Mouse (Mus musculus): ENCODE results near the gene Slc25a39. TPM values are rescaled to one million over a fixed set of nuclear protein-coding genes. Genes with fewer than 3 reads are reported as not detected.

The Slc25a39 gene
- polyA plus RNA-seq, 1 experiment from 2014 or later, result 214 TPM

- H3K4me1 ChIP-seq (ENCODE audit: insufficient read depth, low read depth, low read length), result peaks cover 12% of the 10 kb centered on the region; the same call in 1 of the 2 replicates
- TF ChIP-seq EP300 (IDR thresholded peaks at IDR 0.05), result no peak
- TF ChIP-seq CTCF (IDR thresholded peaks at IDR 0.05), result no peak
- no peak overlapping the region for H3K4me3 ChIP-seq (ENCODE audit: low read depth, low read length)
- no peak for DNase-seq (ENCODE audit: low spot score)
- ATAC-seq, result no peak
- H3K27ac ChIP-seq (ENCODE audit: low read length), result no peak overlapping the region
- no peaks in the 10 kb centered on the region for H3K9me3 ChIP-seq (ENCODE audit: low read length)
- no peaks in the 10 kb centered on the region for H3K27me3 ChIP-seq (replicated peaks; ENCODE audit: insufficient read depth, low read length)
- H3K36me3 ChIP-seq (ENCODE audit: insufficient read depth, low read length), result peaks cover 15% of the 10 kb centered on the region; the same call in 1 of the 2 replicates
- WGBS, result 88% methylated on average over 7 of the region's 7 CpGs
- H3K4me2 ChIP-seq (replicated peaks; ENCODE audit: low read depth, low read length), result no peak overlapping the region
- no peak overlapping the region for H3K9ac ChIP-seq (replicated peaks; ENCODE audit: low read depth)
Observed at GRCm38 (mm10) chr11:102433866-102434265, 26.1 kb upstream of the Slc25a39 start.

- H3K4me2 ChIP-seq (replicated peaks; ENCODE audit: low read depth, low read length), result no peak overlapping the region
- ATAC-seq (no peak), DNase-seq (ENCODE audit: low spot score) (no peak)
- H3K9me3 ChIP-seq (ENCODE audit: low read length), result no peaks in the 10 kb centered on the region
- H3K36me3 ChIP-seq (ENCODE audit: insufficient read depth, low read length), result peaks cover 15% of the 10 kb centered on the region; the same call in 1 of the 2 replicates
- WGBS, result 84% methylated on average over 6 of the region's 6 CpGs
- H3K4me1 ChIP-seq (ENCODE audit: insufficient read depth, low read depth, low read length), result peaks cover 12% of the 10 kb centered on the region; the same call in 1 of the 2 replicates
- no peaks in the 10 kb centered on the region for H3K27me3 ChIP-seq (replicated peaks; ENCODE audit: insufficient read depth, low read length)
- H3K4me3 ChIP-seq (ENCODE audit: low read depth, low read length), result no peak overlapping the region
- H3K27ac ChIP-seq (ENCODE audit: low read length), result no peak overlapping the region
- TF ChIP-seq CTCF (IDR thresholded peaks at IDR 0.05), result no peak
- no peak for TF ChIP-seq EP300 (IDR thresholded peaks at IDR 0.05)
- H3K9ac ChIP-seq (replicated peaks; ENCODE audit: low read depth), result no peak overlapping the region
Observed at GRCm38 (mm10) chr11:102432896-102433295, 25.1 kb upstream of the Slc25a39 start.

- H3K27me3 ChIP-seq (replicated peaks; ENCODE audit: insufficient read depth, low read length), result no peaks in the 10 kb centered on the region
- no peak overlapping the region for H3K9ac ChIP-seq (replicated peaks; ENCODE audit: low read depth)
- no peak overlapping the region for H3K4me3 ChIP-seq (ENCODE audit: low read depth, low read length)
- WGBS, result 58% methylated on average over 15 of the region's 16 CpGs
- no peak overlapping the region for H3K4me2 ChIP-seq (replicated peaks; ENCODE audit: low read depth, low read length)
- TF ChIP-seq CTCF (IDR thresholded peaks at IDR 0.05), result no peak
- no peak for TF ChIP-seq EP300 (IDR thresholded peaks at IDR 0.05)
- no peaks in the 10 kb centered on the region for H3K9me3 ChIP-seq (ENCODE audit: low read length)
- H3K4me1 ChIP-seq (ENCODE audit: insufficient read depth, low read depth, low read length), result peaks cover 10% of the 10 kb centered on the region; the same call in 1 of the 2 replicates
- no peak overlapping the region for H3K27ac ChIP-seq (ENCODE audit: low read length)
- peaks cover 15% of the 10 kb centered on the region; the same call in 1 of the 2 replicates for H3K36me3 ChIP-seq (ENCODE audit: insufficient read depth, low read length)
- ATAC-seq, result no peak
- no peak for DNase-seq (ENCODE audit: low spot score)
Observed at GRCm38 (mm10) chr11:102432115-102432843, 24.5 kb upstream of the Slc25a39 start.

GRCm38 (mm10) chr11:102431728-102432114, 24.0 kb upstream of the Slc25a39 start:
- 81% methylated on average over 3 of the region's 3 CpGs for WGBS
- H3K9ac ChIP-seq (replicated peaks; ENCODE audit: low read depth), result no peak overlapping the region
- no peaks in the 10 kb centered on the region for H3K9me3 ChIP-seq (ENCODE audit: low read length)
- TF ChIP-seq CTCF (IDR thresholded peaks at IDR 0.05) (no peak), EP300 (IDR thresholded peaks at IDR 0.05) (no peak)
- H3K27me3 ChIP-seq (replicated peaks; ENCODE audit: insufficient read depth, low read length), result no peaks in the 10 kb centered on the region
- H3K4me3 ChIP-seq (ENCODE audit: low read depth, low read length), result no peak overlapping the region
- H3K36me3 ChIP-seq (ENCODE audit: insufficient read depth, low read length), result peaks cover 15% of the 10 kb centered on the region; the same call in 1 of the 2 replicates
- ATAC-seq (no peak), DNase-seq (ENCODE audit: low spot score) (no peak)
- H3K4me1 ChIP-seq (ENCODE audit: insufficient read depth, low read depth, low read length), result peaks cover 9% of the 10 kb centered on the region; the same call in 1 of the 2 replicates
- no peak overlapping the region for H3K4me2 ChIP-seq (replicated peaks; ENCODE audit: low read depth, low read length)
- H3K27ac ChIP-seq (ENCODE audit: low read length), result no peak overlapping the region

GRCm38 (mm10) chr11:102431018-102431645, 23.4 kb upstream of the Slc25a39 start:
- Histone ChIP-seq H3K4me3 (ENCODE audit: low read depth, low read length) (peak overlapping the region; percentile 72), H3K4me2 (replicated peaks; ENCODE audit: low read depth, low read length) (peak overlapping the region; percentile 63), H3K9me3 (ENCODE audit: low read length) (no peaks in the 10 kb centered on the region), H3K27me3 (replicated peaks; ENCODE audit: insufficient read depth, low read length) (no peaks in the 10 kb centered on the region), H3K9ac (replicated peaks; ENCODE audit: low read depth) (peak overlapping the region; percentile 27), H3K36me3 (ENCODE audit: insufficient read depth, low read length) (peaks cover 15% of the 10 kb centered on the region; the same call in 1 of the 2 replicates), H3K27ac (ENCODE audit: low read length) (peak overlapping the region; percentile 80), H3K4me1 (ENCODE audit: insufficient read depth, low read depth, low read length) (peaks cover 9% of the 10 kb centered on the region; the same call in 1 of the 2 replicates)
- ATAC-seq, result peak; percentile 34
- peak; percentile 87 for DNase-seq (ENCODE audit: low spot score)
- whole genome bisulfite sequencing, result under 1% methylated on average over 7 of the region's 7 CpGs
- 0 out of 2 replicates have a peak, but pooled peaks have one; percentile 30 for TF ChIP-seq EP300 (IDR thresholded peaks at IDR 0.05)
- peak; percentile 85 for TF ChIP-seq CTCF (IDR thresholded peaks at IDR 0.05)
